Mouse (Mus musculus): Measurements from ENCODE around the gene Ptprg. TPM values are rescaled to one million over a fixed set of nuclear protein-coding genes. Genes with fewer than 3 reads are reported as not detected.

Ptprg gene
- polyA plus RNA-seq, 1 experiment from 2014 or later = 33.5 TPM

DNA sequence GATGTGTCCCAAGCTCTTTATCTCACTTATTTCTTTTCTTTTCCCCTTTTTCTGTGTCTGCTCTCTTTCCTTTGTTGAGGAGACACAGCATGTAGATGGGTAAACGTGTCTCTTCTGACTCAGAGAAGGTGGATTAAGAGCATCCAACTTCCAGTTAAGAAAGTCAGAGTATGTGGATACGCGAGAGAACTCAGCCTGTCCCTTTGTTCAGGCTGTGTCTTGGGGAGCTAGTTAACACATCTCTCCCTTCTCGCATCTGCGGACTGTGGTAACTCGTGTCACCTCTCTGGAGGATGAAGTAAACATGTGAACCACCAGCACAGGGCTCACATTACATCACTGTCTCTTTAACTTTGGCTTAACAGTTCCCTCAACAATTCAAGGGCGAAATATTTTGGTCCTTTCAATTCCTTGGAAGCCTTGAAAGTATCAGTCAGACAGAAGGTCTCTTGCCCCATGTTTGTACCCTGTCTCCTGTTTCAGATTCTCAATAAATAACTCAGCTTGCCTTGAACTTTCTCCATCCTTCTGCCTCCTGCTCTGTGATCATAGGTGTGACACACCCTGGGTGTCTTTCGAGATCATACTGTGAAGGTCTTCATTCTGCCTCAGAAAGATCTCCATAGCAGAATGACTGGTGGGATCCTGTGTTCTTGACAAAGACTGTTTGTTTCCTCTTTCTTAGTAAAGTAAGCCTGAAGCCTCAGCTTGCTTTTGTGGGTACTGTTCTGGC, 51.0 kb downstream of the Ptprg start:
- no peaks in the 10 kb centered on the region for H3K9me3 ChIP-seq (ENCODE audit: control insufficient read depth, low read length)
- no peak overlapping the region for H3K27ac ChIP-seq (ENCODE audit: low read length)
- WGBS = 67% methylated on average over 8 of the region's 8 CpGs
- no peaks in the 10 kb centered on the region for H3K27me3 ChIP-seq (replicated peaks; ENCODE audit: control insufficient read depth, insufficient read depth, low read length)
- no peak overlapping the region for H3K9ac ChIP-seq (replicated peaks; ENCODE audit: low read depth, low read length)
- H3K36me3 ChIP-seq (ENCODE audit: control insufficient read depth, insufficient read depth) = no peaks in the 10 kb centered on the region
- no peak for ATAC-seq
- no peak overlapping the region for H3K4me3 ChIP-seq (replicated peaks; ENCODE audit: low read length)
- peaks cover 7% of the 10 kb centered on the region for H3K4me1 ChIP-seq (replicated peaks; ENCODE audit: control insufficient read depth, insufficient read depth, low read length)
- no peak overlapping the region for H3K4me2 ChIP-seq (ENCODE audit: low read length)

DNA sequence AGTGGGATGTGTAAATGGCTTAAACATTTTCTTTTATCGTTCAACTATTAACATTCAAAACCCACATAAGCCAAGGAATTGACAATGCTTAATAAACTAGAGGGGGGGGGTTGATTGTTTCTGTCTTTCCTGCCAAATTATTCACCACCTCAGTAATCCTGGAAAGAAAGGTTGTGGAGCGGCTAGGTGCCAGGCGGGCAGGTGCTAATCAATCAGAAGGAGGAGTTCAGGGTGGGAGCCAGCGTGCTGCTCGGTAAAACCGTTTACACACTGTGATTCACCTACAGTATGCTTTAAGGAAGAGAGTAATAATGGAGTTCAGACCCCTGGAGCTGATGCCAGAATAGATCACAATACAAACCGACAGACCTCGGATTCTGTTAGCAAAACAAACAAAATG, 55.0 kb downstream of the Ptprg start:
- H3K36me3 ChIP-seq (ENCODE audit: control insufficient read depth, insufficient read depth) = no peaks in the 10 kb centered on the region
- no peak overlapping the region for H3K4me3 ChIP-seq (replicated peaks; ENCODE audit: low read length)
- H3K4me2 ChIP-seq (ENCODE audit: low read length) = no peak overlapping the region
- H3K27me3 ChIP-seq (replicated peaks; ENCODE audit: control insufficient read depth, insufficient read depth, low read length) = no peaks in the 10 kb centered on the region
- H3K27ac ChIP-seq (ENCODE audit: low read length) = no peak overlapping the region
- ATAC-seq = no peak
- H3K9me3 ChIP-seq (ENCODE audit: control insufficient read depth, low read length) = no peaks in the 10 kb centered on the region
- H3K4me1 ChIP-seq (replicated peaks; ENCODE audit: control insufficient read depth, insufficient read depth, low read length) = peaks cover 6% of the 10 kb centered on the region; the same call in 1 of the 2 replicates
- no peak overlapping the region for H3K9ac ChIP-seq (replicated peaks; ENCODE audit: low read depth, low read length)
- 28% methylated on average over 8 of the region's 8 CpGs for WGBS

DNA sequence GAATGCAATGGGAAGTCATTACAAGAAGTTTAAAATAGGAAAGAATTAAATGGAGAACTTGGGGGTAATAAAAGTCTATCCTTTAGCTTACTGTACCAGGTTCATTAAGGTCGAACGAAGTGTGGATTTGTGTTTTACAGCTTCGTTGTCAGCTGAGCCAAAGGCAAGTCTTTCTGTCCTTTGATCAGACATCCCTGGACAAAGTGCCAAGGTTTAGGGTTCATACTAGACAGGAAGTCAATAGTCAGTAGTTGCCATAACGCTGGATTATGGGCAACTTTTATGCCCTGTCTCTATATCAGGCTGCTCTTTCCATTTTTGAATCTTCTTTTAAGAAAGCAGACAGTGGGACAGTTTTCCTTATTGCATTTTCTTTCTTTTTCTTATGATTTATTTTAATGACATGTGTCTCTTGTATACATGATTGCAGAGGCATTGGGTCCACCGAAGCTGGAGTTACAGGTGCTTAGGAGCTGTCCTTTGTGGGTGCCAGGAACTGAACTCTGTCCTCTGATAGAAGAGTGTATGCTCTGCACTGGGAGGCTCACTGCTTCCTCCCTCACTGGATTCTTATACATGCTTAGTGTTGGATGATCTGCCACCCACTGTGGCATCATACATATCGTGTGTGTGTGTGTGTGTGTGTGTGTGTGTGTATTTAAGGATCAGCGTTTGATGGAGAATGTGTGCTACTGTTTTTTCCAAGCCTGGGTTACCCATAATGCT, 56.7 kb downstream of the Ptprg start:
- Histone ChIP-seq H3K27ac (ENCODE audit: low read length) (no peak overlapping the region), H3K27me3 (replicated peaks; ENCODE audit: control insufficient read depth, insufficient read depth, low read length) (no peaks in the 10 kb centered on the region), H3K4me1 (replicated peaks; ENCODE audit: control insufficient read depth, insufficient read depth, low read length) (peaks cover 6% of the 10 kb centered on the region; the same call in 1 of the 2 replicates), H3K4me3 (replicated peaks; ENCODE audit: low read length) (no peak overlapping the region), H3K36me3 (ENCODE audit: control insufficient read depth, insufficient read depth) (no peaks in the 10 kb centered on the region), H3K9me3 (ENCODE audit: control insufficient read depth, low read length) (no peaks in the 10 kb centered on the region), H3K9ac (replicated peaks; ENCODE audit: low read depth, low read length) (no peak overlapping the region), H3K4me2 (ENCODE audit: low read length) (no peak overlapping the region)
- 80% methylated on average over 7 of the region's 7 CpGs for WGBS
- ATAC-seq = no peak

DNA sequence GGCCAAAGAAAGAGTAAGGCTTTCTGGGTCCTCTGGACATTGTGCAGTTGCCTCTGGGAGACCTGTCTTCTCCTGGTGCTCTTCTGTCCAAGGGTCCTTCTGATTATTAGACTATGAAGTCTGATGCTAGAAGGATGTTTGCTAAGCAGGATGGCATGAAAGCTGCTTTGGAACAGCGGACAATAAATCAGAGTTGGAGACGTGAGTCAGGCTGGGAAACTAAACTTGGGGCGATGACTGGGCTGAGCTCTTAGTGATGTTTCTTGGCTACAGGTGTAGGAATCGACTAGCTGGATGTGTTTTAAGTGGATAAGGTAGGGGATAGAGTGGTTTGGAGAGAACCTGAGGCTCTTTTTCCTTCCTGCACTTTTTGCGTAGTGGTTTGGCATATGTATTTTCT, 59.1 kb downstream of the Ptprg start:
- H3K4me1 ChIP-seq (replicated peaks; ENCODE audit: control insufficient read depth, insufficient read depth, low read length) = peaks cover 6% of the 10 kb centered on the region; the same call in 1 of the 2 replicates
- no peaks in the 10 kb centered on the region for H3K9me3 ChIP-seq (ENCODE audit: control insufficient read depth, low read length)
- H3K4me3 ChIP-seq (replicated peaks; ENCODE audit: low read length) = no peak overlapping the region
- WGBS = 90% methylated on average over 5 of the region's 5 CpGs
- H3K4me2 ChIP-seq (ENCODE audit: low read length) = no peak overlapping the region
- H3K27me3 ChIP-seq (replicated peaks; ENCODE audit: control insufficient read depth, insufficient read depth, low read length) = no peaks in the 10 kb centered on the region
- H3K36me3 ChIP-seq (ENCODE audit: control insufficient read depth, insufficient read depth) = no peaks in the 10 kb centered on the region
- H3K9ac ChIP-seq (replicated peaks; ENCODE audit: low read depth, low read length) = no peak overlapping the region
- ATAC-seq = no peak
- no peak overlapping the region for H3K27ac ChIP-seq (ENCODE audit: low read length)

DNA sequence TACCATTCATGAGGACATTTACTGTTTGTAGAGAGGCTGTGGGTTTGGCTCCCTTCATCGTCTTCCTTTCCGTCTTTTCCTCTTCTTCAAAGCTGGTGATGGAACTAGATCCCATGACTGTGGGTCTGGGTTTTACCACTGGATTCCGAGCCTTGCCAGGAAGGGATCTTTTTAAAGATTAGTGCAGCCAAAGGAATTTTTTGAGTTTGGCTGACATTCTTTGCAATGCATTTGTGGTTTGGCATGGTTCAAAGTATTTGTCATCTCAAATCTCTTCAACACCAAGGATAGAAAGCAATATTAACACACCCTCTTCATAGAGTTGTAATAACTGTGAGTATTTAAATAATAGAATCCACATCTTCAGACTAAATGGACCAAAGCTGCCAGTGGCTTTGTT, 59.8 kb downstream of the Ptprg start:
- WGBS = 84% methylated on average over 3 of the region's 3 CpGs
- Histone ChIP-seq H3K27ac (ENCODE audit: low read length) (no peak overlapping the region), H3K4me2 (ENCODE audit: low read length) (no peak overlapping the region), H3K4me1 (replicated peaks; ENCODE audit: control insufficient read depth, insufficient read depth, low read length) (peaks cover 4% of the 10 kb centered on the region; the same call in 1 of the 2 replicates), H3K9me3 (ENCODE audit: control insufficient read depth, low read length) (no peaks in the 10 kb centered on the region), H3K9ac (replicated peaks; ENCODE audit: low read depth, low read length) (no peak overlapping the region), H3K4me3 (replicated peaks; ENCODE audit: low read length) (no peak overlapping the region), H3K36me3 (ENCODE audit: control insufficient read depth, insufficient read depth) (no peaks in the 10 kb centered on the region), H3K27me3 (replicated peaks; ENCODE audit: control insufficient read depth, insufficient read depth, low read length) (no peaks in the 10 kb centered on the region)
- no peak for ATAC-seq

DNA sequence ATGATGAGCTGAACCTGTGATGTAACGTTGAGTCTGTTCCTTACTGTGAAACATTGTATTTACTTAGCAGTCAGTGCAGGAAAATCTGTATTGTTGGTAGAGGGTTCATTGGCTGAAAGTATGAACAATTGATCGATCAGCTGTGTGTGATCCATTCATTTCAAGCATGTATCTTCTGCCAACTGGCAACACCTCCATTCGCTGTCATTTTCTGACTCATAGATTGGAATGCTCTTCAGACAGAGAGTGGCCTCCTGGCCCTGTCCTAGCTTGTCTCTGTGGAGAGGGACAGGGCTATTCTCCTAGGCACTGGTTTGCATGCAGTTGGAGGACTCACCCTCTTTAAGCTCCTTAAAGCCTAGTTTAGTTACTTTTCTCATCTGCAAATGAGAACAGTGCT, 62.4 kb downstream of the Ptprg start:
- no peaks in the 10 kb centered on the region for H3K4me1 ChIP-seq (replicated peaks; ENCODE audit: control insufficient read depth, insufficient read depth, low read length)
- 57% methylated on average over 3 of the region's 3 CpGs for WGBS
- no peak for ATAC-seq
- H3K27me3 ChIP-seq (replicated peaks; ENCODE audit: control insufficient read depth, insufficient read depth, low read length) = no peaks in the 10 kb centered on the region
- no peak overlapping the region for H3K9ac ChIP-seq (replicated peaks; ENCODE audit: low read depth, low read length)
- H3K9me3 ChIP-seq (ENCODE audit: control insufficient read depth, low read length) = no peaks in the 10 kb centered on the region
- H3K36me3 ChIP-seq (ENCODE audit: control insufficient read depth, insufficient read depth) = no peaks in the 10 kb centered on the region
- H3K4me2 ChIP-seq (ENCODE audit: low read length) = no peak overlapping the region
- H3K4me3 ChIP-seq (replicated peaks; ENCODE audit: low read length) = no peak overlapping the region
- H3K27ac ChIP-seq (ENCODE audit: low read length) = no peak overlapping the region

DNA sequence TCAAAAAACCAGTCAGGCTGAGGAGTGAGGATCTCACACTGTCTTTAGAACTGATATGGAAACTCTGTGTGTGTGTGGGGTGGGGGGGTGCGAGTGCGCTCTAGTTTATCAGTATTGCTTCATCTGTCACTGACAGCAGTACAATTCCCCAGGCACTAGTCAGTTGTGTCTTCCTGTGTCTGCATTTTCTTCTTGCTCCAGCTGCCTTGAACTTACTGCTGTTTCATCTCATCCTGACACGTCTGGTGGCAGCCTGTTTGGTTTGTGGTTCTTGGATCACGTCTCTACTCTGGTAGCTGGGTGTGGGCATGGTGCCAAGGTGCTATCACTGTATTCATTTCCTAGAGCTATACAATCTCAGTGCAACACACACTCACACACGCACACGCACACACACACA, 64.0 kb downstream of the Ptprg start:
- no peaks in the 10 kb centered on the region for H3K27me3 ChIP-seq (replicated peaks; ENCODE audit: control insufficient read depth, insufficient read depth, low read length)
- 59% methylated on average over 6 of the region's 6 CpGs for WGBS

DNA sequence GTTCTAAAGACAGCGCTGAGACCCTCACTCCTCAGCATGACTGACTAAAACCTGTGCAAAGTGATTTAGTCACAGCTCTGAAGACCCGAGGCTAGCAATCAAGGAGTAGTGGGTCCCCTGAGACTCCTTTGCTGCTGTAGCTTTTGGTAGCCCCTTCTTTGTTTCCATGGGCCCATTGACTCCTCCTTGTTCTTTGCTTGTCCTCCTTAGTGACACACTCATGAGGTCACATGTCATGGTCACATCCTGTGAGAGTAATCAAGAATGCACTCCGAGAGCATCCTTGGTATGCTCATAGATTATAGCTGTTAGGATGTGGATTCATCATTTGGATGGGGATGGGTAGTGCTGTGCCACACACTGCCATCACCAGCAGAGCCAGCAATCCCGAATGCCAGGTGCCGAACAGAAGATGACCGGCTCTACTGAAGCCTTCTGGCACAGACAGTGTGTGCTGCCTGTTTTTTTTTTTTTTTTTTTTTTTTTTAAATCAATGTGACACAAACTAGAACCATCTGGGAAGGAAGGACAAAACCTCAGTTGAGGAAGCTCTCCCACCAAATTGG, 64.9 kb downstream of the Ptprg start:
- Histone ChIP-seq H3K27ac (ENCODE audit: low read length) (no peak overlapping the region), H3K9ac (replicated peaks; ENCODE audit: low read depth, low read length) (no peak overlapping the region), H3K27me3 (replicated peaks; ENCODE audit: control insufficient read depth, insufficient read depth, low read length) (no peaks in the 10 kb centered on the region), H3K4me1 (replicated peaks; ENCODE audit: control insufficient read depth, insufficient read depth, low read length) (peaks cover 7% of the 10 kb centered on the region), H3K4me3 (replicated peaks; ENCODE audit: low read length) (no peak overlapping the region), H3K36me3 (ENCODE audit: control insufficient read depth, insufficient read depth) (no peaks in the 10 kb centered on the region), H3K9me3 (ENCODE audit: control insufficient read depth, low read length) (no peaks in the 10 kb centered on the region), H3K4me2 (ENCODE audit: low read length) (no peak overlapping the region)
- ATAC-seq = no peak; the same call in 1 of the 2 replicates
- 74% methylated on average over 6 of the region's 6 CpGs for WGBS

More for the DNA sequence above, 64.0 kb downstream of the Ptprg start:
- no peaks in the 10 kb centered on the region for H3K36me3 ChIP-seq (ENCODE audit: control insufficient read depth, insufficient read depth)
- no peak overlapping the region for H3K9ac ChIP-seq (replicated peaks; ENCODE audit: low read depth, low read length)
- no peak overlapping the region for H3K27ac ChIP-seq (ENCODE audit: low read length)
- peaks cover 7% of the 10 kb centered on the region for H3K4me1 ChIP-seq (replicated peaks; ENCODE audit: control insufficient read depth, insufficient read depth, low read length)
- no peak overlapping the region for H3K4me3 ChIP-seq (replicated peaks; ENCODE audit: low read length)
- H3K9me3 ChIP-seq (ENCODE audit: control insufficient read depth, low read length) = no peaks in the 10 kb centered on the region
- ATAC-seq = peak; percentile 39; the same call in 1 of the 2 replicates
- H3K4me2 ChIP-seq (ENCODE audit: low read length) = no peak overlapping the region

DNA sequence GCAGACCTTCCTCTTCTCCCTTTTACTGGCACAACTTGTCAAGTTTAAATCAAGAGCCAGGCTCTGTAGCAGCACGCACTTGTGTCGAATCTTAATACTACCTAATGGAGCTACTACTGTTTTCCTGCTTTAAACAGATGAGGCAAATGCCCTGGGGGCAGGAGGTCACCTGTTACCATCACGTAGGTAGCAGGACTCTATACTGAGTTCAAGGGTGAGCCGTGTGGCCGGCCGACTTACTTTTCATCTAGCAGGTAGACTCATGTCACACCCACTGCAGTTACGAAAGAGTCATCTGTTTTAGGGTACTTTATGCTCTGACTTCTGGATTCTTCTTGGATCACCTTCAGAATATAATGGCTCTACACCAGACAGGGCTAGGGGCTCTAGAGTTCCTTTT, 66.3 kb downstream of the Ptprg start:
- Histone ChIP-seq H3K4me2 (ENCODE audit: low read length) (no peak overlapping the region), H3K4me1 (replicated peaks; ENCODE audit: control insufficient read depth, insufficient read depth, low read length) (peaks cover 7% of the 10 kb centered on the region), H3K4me3 (replicated peaks; ENCODE audit: low read length) (no peak overlapping the region), H3K9me3 (ENCODE audit: control insufficient read depth, low read length) (no peaks in the 10 kb centered on the region), H3K9ac (replicated peaks; ENCODE audit: low read depth, low read length) (no peak overlapping the region), H3K27ac (ENCODE audit: low read length) (no peak overlapping the region), H3K36me3 (ENCODE audit: control insufficient read depth, insufficient read depth) (no peaks in the 10 kb centered on the region), H3K27me3 (replicated peaks; ENCODE audit: control insufficient read depth, insufficient read depth, low read length) (no peaks in the 10 kb centered on the region)
- WGBS = 96% methylated on average over 7 of the region's 7 CpGs
- no peak for ATAC-seq
